Mouse (Mus musculus) stomach, postnatal 0 days (tissue): ENCODE measurements at regions not wholly inside any gene's neighbourhood (a gene's known extent, or its start where the extent isn't known, plus 50 kb on each side); places are given as distances from the start of the nearest gene placed in this dataset.

Experiments used
- ATAC-seq: fragments of 200-750 bp; cut with Nextera tagmentation; 2 replicates; pipeline ENCODE4 v1.8.0; 2017; ENCODE audit not compliant: low FRiP score, low TSS enrichment
- DNase-seq: peaks from one replicate; pipeline ENCODE4 v3.0.0-alpha.2; 2016; ENCODE audit warnings: low spot score
- H3K27ac ChIP-seq: fragments of 300-500 bp; sonication (generic); replicated peaks from 2 replicates; pipeline ENCODE4 v1.5.1; 2014; ENCODE audit warnings: mild to moderate bottlenecking, control low read depth
- H3K27me3 ChIP-seq: fragments of 300-500 bp; sonication (generic); 2 replicates; pipeline ENCODE4 v1.6.1; 2014; ENCODE audit warnings: low read length; ENCODE audit not compliant: control insufficient read depth, insufficient read depth
- H3K36me3 ChIP-seq: fragments of 300-500 bp; sonication (generic); 2 replicates; pipeline ENCODE4 v1.6.1; 2014; ENCODE audit warnings: low read length, mixed read lengths; ENCODE audit not compliant: control insufficient read depth, insufficient read depth
- H3K4me1 ChIP-seq: fragments of 300-500 bp; sonication (generic); replicated peaks from 2 replicates; pipeline ENCODE4 v1.6.1; 2014; ENCODE audit warnings: antibody characterized with exemption; ENCODE audit not compliant: control insufficient read depth, insufficient read depth
- H3K4me2 ChIP-seq: fragments of 300-500 bp; sonication (generic); replicated peaks from 2 replicates; pipeline ENCODE4 v1.6.1; 2014; ENCODE audit warnings: low read depth, mild to moderate bottlenecking, control low read depth, moderate library complexity
- H3K4me3 ChIP-seq: fragments of 300-500 bp; sonication (generic); 2 replicates; pipeline ENCODE4 v1.5.1; 2014; ENCODE audit warnings: low read depth, low read length, control low read depth
- H3K9ac ChIP-seq: fragments of 300-500 bp; sonication (generic); 2 replicates; pipeline ENCODE4 v1.6.1; 2014; ENCODE audit warnings: mild to moderate bottlenecking, low read length, control low read depth, mixed read lengths
- H3K9me3 ChIP-seq: fragments of 300-500 bp; sonication (generic); 2 replicates; pipeline ENCODE4 v1.6.1; 2016; ENCODE audit warnings: low read length; ENCODE audit not compliant: control insufficient read depth
- CTCF ChIP-seq: IDR thresholded peaks from 2 replicates; pipeline ENCODE4 v1.5.1; 2016; ENCODE audit warnings: antibody characterized with exemption, low read depth, mild to moderate bottlenecking, moderate library complexity
- EP300 ChIP-seq: optimal IDR thresholded peaks from 2 replicates; pipeline ENCODE3; 2016; ENCODE audit warnings: antibody characterized with exemption
- WGBS: fragments of 180-500 bp; shearing (Covaris S2); extraction: QIAGEN DNeasy Blood & Tissue Kit; methylation state at CpG from one replicate; pipeline ENCODE4 v1.1.7; 2014; 5-methylcytosine and 5-hydroxymethylcytosine counted together

- Histone ChIP-seq H3K4me1 (no peaks in the 10 kb centered on the region; the same call in 1 of the 2 replicates), H3K36me3 (no peaks in the 10 kb centered on the region), H3K9ac (no peak overlapping the region), H3K4me2 (no peak overlapping the region), H3K27me3 (no peaks in the 10 kb centered on the region), H3K4me3 (no peak overlapping the region), H3K9me3 (no peaks in the 10 kb centered on the region), H3K27ac (no peak overlapping the region)
- ATAC-seq (no peak), DNase-seq (no peak)
- TF ChIP-seq CTCF (no peak), EP300 (no peak)
- 65% methylated on average over 2 of the region's 2 CpGs for WGBS
These were observed 105.9 kb upstream of the Arhgap5 start for GRCm38 (mm10) chr12:52397718-52398510.

GRCm38 (mm10) chr12:52398511-52398975, 105.2 kb upstream of the Arhgap5 start:
- Histone ChIP-seq H3K9me3 (no peaks in the 10 kb centered on the region), H3K4me3 (no peak overlapping the region), H3K4me1 (no peaks in the 10 kb centered on the region; the same call in 1 of the 2 replicates), H3K36me3 (no peaks in the 10 kb centered on the region), H3K4me2 (no peak overlapping the region), H3K9ac (no peak overlapping the region), H3K27ac (no peak overlapping the region), H3K27me3 (no peaks in the 10 kb centered on the region)
- WGBS: 56% methylated on average over 6 of the region's 6 CpGs
- DNase-seq (no peak), ATAC-seq (no peak)
- TF ChIP-seq CTCF (no peak), EP300 (no peak)

- Histone ChIP-seq H3K36me3 (no peaks in the 10 kb centered on the region), H3K27me3 (no peaks in the 10 kb centered on the region), H3K4me2 (no peak overlapping the region), H3K9ac (no peak overlapping the region), H3K4me1 (no peaks in the 10 kb centered on the region; the same call in 1 of the 2 replicates), H3K27ac (no peak overlapping the region), H3K9me3 (no peaks in the 10 kb centered on the region), H3K4me3 (no peak overlapping the region)
- 47% methylated on average over 3 of the region's 3 CpGs for WGBS
- peak; percentile 97 for ATAC-seq
- peak; percentile 56 for DNase-seq
- TF ChIP-seq EP300 (no peak), CTCF (no peak)
These were observed 103.7 kb upstream of the Arhgap5 start for GRCm38 (mm10) chr12:52400099-52400498.

- no peaks in the 10 kb centered on the region for H3K36me3 ChIP-seq
- H3K4me3 ChIP-seq: no peak overlapping the region
- DNase-seq (no peak), ATAC-seq (no peak)
- no peaks in the 10 kb centered on the region for H3K4me1 ChIP-seq
- no peak for TF ChIP-seq EP300
- no peak for TF ChIP-seq CTCF
- H3K9ac ChIP-seq: no peak overlapping the region
- H3K27ac ChIP-seq: no peak overlapping the region
- 91% methylated on average over 4 of the region's 4 CpGs for WGBS
- H3K9me3 ChIP-seq: no peaks in the 10 kb centered on the region
- no peak overlapping the region for H3K4me2 ChIP-seq
- H3K27me3 ChIP-seq: no peaks in the 10 kb centered on the region
These were observed 101.1 kb upstream of the Arhgap5 start for GRCm38 (mm10) chr12:52402711-52403110.

GRCm38 (mm10) chr12:52406386-52406785, 97.4 kb upstream of the Arhgap5 start:
- Histone ChIP-seq H3K27me3 (no peaks in the 10 kb centered on the region), H3K36me3 (no peaks in the 10 kb centered on the region), H3K9me3 (no peaks in the 10 kb centered on the region), H3K4me3 (no peak overlapping the region), H3K9ac (no peak overlapping the region), H3K4me1 (no peaks in the 10 kb centered on the region), H3K27ac (no peak overlapping the region), H3K4me2 (no peak overlapping the region)
- 69% methylated on average over 6 of the region's 6 CpGs for WGBS
- DNase-seq (no peak), ATAC-seq (no peak)
- TF ChIP-seq CTCF (no peak), EP300 (no peak)

- Histone ChIP-seq H3K36me3 (no peaks in the 10 kb centered on the region), H3K9me3 (no peaks in the 10 kb centered on the region), H3K27me3 (no peaks in the 10 kb centered on the region), H3K9ac (no peak overlapping the region), H3K27ac (no peak overlapping the region), H3K4me2 (no peak overlapping the region), H3K4me1 (no peaks in the 10 kb centered on the region), H3K4me3 (no peak overlapping the region)
- 95% methylated on average over 8 of the region's 8 CpGs for WGBS
- ATAC-seq (no peak), DNase-seq (no peak)
- peak; percentile 15; the same call in 1 of the 2 replicates for TF ChIP-seq CTCF
- no peak for TF ChIP-seq EP300
These were observed 95.4 kb upstream of the Arhgap5 start for GRCm38 (mm10) chr12:52408307-52408895.
